Mouse (Mus musculus): ENCODE results near the gene Agbl5. TPM values are rescaled to one million over a fixed set of nuclear protein-coding genes. Genes with fewer than 3 reads are reported as not detected.
A peak's percentile ranks its signal among the peaks of the same experiment; 100 is the strongest.

Gene Agbl5
- total and polyA plus RNA-seq, 2 experiments from 2014 or later: 4.2 to 28.2 TPM

DNA sequence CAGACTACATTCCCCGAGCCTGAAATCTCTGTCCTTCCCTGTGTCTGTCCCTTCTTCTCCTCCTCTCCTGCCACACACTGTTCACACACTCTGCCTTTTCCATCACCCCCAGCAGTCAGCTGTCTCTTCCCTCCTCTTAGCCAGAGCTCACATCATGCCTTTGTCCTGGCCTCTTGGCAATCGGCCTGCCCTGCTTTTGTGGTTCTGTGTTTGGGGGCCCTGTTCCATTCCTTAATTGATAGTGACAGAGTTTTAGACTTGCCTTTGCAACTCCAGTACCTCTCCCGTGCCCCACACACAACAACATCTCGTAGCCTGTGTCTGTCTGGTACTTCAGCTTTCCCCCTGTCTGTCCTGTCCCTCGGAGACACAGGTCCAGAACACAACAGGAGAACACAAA is 23.7 kb downstream of the Agbl5 start:
- H3K27ac ChIP-seq (ENCODE audit: low read depth): peak overlapping the region; percentile 93
- no peak overlapping the region for H3K4me3 ChIP-seq (ENCODE audit: low read depth, low read length)
- no peak overlapping the region for H3K9ac ChIP-seq (replicated peaks; ENCODE audit: low read depth, low read length)
- H3K9me3 ChIP-seq (replicated peaks; ENCODE audit: control insufficient read depth, low read length): no peaks in the 10 kb centered on the region
- no peak for ATAC-seq (ENCODE audit: insufficient read depth, low read depth)
- DNase-seq (ENCODE audit: low spot score): no peak
- H3K27me3 ChIP-seq (ENCODE audit: control insufficient read depth, insufficient read depth, low read length): no peaks in the 10 kb centered on the region
- no peak overlapping the region for H3K4me2 ChIP-seq (ENCODE audit: low read depth, low read length)
- WGBS: 33% methylated on average over 5 of the region's 5 CpGs
- peaks cover 1% of the 10 kb centered on the region; the same call in 1 of the 2 replicates for H3K36me3 ChIP-seq (replicated peaks; ENCODE audit: control insufficient read depth, insufficient read depth, low read length)
- TF ChIP-seq EP300 (IDR thresholded peaks at IDR 0.05; ENCODE audit: low read depth) (no peak), CTCF (IDR thresholded peaks at IDR 0.05; ENCODE audit: low read depth) (no peak)
- H3K4me1 ChIP-seq (ENCODE audit: control insufficient read depth, insufficient read depth): peaks cover 49% of the 10 kb centered on the region

DNA sequence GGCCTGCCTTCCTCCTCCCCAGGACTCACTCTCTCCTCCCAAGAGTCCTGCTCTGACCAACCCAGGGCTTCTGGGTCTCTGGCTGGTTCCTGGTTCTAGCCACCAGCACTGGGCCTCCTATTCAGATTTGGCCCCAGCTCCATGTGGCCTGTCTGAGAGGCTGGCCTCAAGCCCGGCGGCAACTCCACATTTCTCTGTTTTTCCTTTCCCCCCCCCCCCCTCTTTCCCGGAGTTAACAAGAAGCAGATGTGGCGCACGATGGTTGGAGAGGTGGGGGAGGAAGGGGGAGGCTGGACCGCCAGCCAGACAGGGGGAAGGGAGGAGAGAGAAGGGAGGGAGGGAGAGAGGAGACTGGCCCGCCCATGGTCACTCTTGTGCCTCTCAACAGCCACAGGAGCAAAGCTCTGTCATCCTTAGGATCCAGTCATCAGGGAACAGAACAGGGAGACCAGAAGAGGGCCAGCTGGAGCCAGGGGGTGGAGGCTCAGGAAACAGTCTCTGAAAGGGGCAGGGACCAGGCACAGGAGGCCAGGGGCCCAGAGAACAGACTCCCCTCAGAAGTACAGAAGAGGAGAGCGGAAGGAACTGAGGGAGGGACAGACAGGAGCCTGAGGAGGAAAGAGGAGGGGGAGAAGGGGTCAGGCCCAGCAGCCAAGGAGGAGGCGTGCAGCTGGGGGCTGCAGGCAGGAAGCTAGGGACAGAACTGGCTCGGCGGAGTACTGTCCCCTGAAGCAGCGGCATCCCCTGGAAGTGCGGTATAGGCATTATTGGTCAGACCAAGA is 24.8 kb downstream of the Agbl5 start, which contains the start of gene Emilin1:
Gene Emilin1 (plus strand): TSS at position 343 of the 782 bp plus-strand sequence.
- TF ChIP-seq EP300 (IDR thresholded peaks at IDR 0.05; ENCODE audit: low read depth) (peak; percentile 60; the same call in 1 of the 2 replicates), CTCF (IDR thresholded peaks at IDR 0.05; ENCODE audit: low read depth) (0 out of 2 replicates have a peak, but pooled peaks have one; percentile 1)
- H3K9ac ChIP-seq (replicated peaks; ENCODE audit: low read depth, low read length): peak within 1 kb of the TSS; percentile 65
- DNase-seq (ENCODE audit: low spot score): peak; percentile 77
- peak; percentile 50 for ATAC-seq (ENCODE audit: insufficient read depth, low read depth)
- peaks cover 11% of the 10 kb centered on the region; the same call in 1 of the 2 replicates for H3K36me3 ChIP-seq (replicated peaks; ENCODE audit: control insufficient read depth, insufficient read depth, low read length)
- no peaks in the 10 kb centered on the region for H3K27me3 ChIP-seq (ENCODE audit: control insufficient read depth, insufficient read depth, low read length)
- H3K4me3 ChIP-seq (ENCODE audit: low read depth, low read length): peak within 1 kb of the TSS; percentile 53
- peaks cover 47% of the 10 kb centered on the region for H3K4me1 ChIP-seq (ENCODE audit: control insufficient read depth, insufficient read depth)
- H3K27ac ChIP-seq (ENCODE audit: low read depth): peak within 1 kb of the TSS; percentile 93
- H3K9me3 ChIP-seq (replicated peaks; ENCODE audit: control insufficient read depth, low read length): no peaks in the 10 kb centered on the region
- 15% methylated on average over 13 of the region's 13 CpGs for WGBS
- H3K4me2 ChIP-seq (ENCODE audit: low read depth, low read length): peak within 1 kb of the TSS; percentile 67

DNA sequence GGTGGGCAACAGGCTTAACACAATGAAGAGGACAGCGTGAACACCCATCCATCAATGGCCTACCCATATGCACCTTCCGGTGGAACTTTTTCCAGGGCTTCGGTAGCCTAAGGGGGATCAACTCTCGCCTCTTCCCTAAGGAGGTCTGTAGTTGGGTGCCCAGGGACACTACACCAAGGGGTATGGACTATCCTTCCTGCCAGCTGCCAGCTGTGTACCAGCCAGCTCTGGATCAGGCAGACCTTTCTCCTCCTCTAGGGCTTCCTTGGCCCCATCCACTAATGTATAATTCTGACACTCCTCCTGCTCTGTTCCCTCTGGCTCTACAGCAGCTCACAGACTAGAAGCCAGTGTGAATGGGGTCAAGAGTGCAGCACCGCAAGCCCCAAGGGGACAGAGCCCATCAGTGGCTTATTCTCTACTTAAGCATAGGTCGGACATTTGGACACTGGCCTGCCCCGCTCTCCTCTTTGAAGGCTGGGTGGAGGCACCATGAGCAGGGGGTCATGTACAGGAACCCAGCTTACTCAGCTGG is 25.7 kb downstream of the Agbl5 start:
- Histone ChIP-seq H3K27ac (ENCODE audit: low read depth) (peak overlapping the region; percentile 93), H3K27me3 (ENCODE audit: control insufficient read depth, insufficient read depth, low read length) (no peaks in the 10 kb centered on the region), H3K9me3 (replicated peaks; ENCODE audit: control insufficient read depth, low read length) (no peaks in the 10 kb centered on the region), H3K36me3 (replicated peaks; ENCODE audit: control insufficient read depth, insufficient read depth, low read length) (peaks cover 20% of the 10 kb centered on the region; the same call in 1 of the 2 replicates), H3K9ac (replicated peaks; ENCODE audit: low read depth, low read length) (peak overlapping the region; percentile 65), H3K4me2 (ENCODE audit: low read depth, low read length) (peak overlapping the region; percentile 67), H3K4me1 (ENCODE audit: control insufficient read depth, insufficient read depth) (peaks cover 38% of the 10 kb centered on the region), H3K4me3 (ENCODE audit: low read depth, low read length) (peak overlapping the region; percentile 53)
- ATAC-seq (ENCODE audit: insufficient read depth, low read depth) (no peak), DNase-seq (ENCODE audit: low spot score) (no peak)
- 55% methylated on average over 7 of the region's 7 CpGs for WGBS
- TF ChIP-seq EP300 (IDR thresholded peaks at IDR 0.05; ENCODE audit: low read depth): no peak
- no peak for TF ChIP-seq CTCF (IDR thresholded peaks at IDR 0.05; ENCODE audit: low read depth)

DNA sequence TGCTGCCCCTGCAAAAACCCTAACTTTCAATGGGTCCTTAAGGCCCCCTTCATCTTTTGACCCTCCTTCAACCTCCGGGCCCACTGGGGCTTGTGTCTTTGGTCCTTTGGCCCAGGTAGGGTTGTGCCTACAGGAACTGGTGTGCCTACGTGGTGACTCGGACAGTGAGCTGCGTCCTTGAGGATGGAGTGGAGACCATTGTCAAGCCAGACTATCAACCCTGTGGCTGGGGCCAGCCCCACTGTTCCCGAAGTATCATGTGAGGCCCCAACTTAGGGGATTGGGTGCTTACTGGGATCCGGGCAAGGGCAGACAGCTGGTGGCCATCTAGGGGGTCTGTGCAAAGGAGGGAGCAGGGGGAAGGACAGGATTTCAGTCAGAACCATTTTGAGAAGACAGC is 26.4 kb downstream of the Agbl5 start:
- WGBS: 55% methylated on average over 6 of the region's 6 CpGs
- no peak for ATAC-seq (ENCODE audit: insufficient read depth, low read depth)
- peak overlapping the region; percentile 67 for H3K4me2 ChIP-seq (ENCODE audit: low read depth, low read length)
- peaks cover 20% of the 10 kb centered on the region; the same call in 1 of the 2 replicates for H3K36me3 ChIP-seq (replicated peaks; ENCODE audit: control insufficient read depth, insufficient read depth, low read length)
- peak overlapping the region; percentile 53 for H3K4me3 ChIP-seq (ENCODE audit: low read depth, low read length)
- TF ChIP-seq EP300 (IDR thresholded peaks at IDR 0.05; ENCODE audit: low read depth) (no peak), CTCF (IDR thresholded peaks at IDR 0.05; ENCODE audit: low read depth) (no peak)
- no peaks in the 10 kb centered on the region for H3K27me3 ChIP-seq (ENCODE audit: control insufficient read depth, insufficient read depth, low read length)
- peak overlapping the region; percentile 93 for H3K27ac ChIP-seq (ENCODE audit: low read depth)
- peak overlapping the region; percentile 65; the same call in 1 of the 2 replicates for H3K9ac ChIP-seq (replicated peaks; ENCODE audit: low read depth, low read length)
- DNase-seq (ENCODE audit: low spot score): no peak
- H3K4me1 ChIP-seq (ENCODE audit: control insufficient read depth, insufficient read depth): peaks cover 36% of the 10 kb centered on the region
- H3K9me3 ChIP-seq (replicated peaks; ENCODE audit: control insufficient read depth, low read length): no peaks in the 10 kb centered on the region

DNA sequence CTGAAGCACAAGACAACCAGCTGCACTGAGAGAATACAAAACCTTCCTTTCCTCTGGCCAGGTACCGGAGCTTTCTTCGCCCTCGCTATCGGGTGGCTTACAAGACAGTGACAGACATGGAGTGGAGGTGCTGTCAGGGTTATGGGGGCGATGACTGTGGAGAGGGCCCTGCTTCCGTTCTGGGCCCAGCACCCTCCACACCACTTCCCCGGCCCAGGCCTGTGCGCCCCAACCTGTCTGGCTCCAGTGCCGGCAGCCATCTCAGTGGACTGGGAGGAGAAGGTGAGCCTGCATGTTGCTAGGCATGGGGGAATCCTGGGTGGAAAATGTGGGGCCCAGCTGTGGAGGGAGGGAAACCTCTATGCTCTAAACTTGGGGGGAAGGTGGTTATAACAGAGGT is 27.0 kb downstream of the Agbl5 start:
- Histone ChIP-seq H3K4me2 (ENCODE audit: low read depth, low read length) (peak overlapping the region; percentile 67), H3K27me3 (ENCODE audit: control insufficient read depth, insufficient read depth, low read length) (no peaks in the 10 kb centered on the region), H3K4me3 (ENCODE audit: low read depth, low read length) (peak overlapping the region; percentile 53), H3K9me3 (replicated peaks; ENCODE audit: control insufficient read depth, low read length) (no peaks in the 10 kb centered on the region), H3K9ac (replicated peaks; ENCODE audit: low read depth, low read length) (peak overlapping the region; percentile 65; the same call in 1 of the 2 replicates), H3K36me3 (replicated peaks; ENCODE audit: control insufficient read depth, insufficient read depth, low read length) (peaks cover 20% of the 10 kb centered on the region; the same call in 1 of the 2 replicates), H3K27ac (ENCODE audit: low read depth) (peak overlapping the region; percentile 93), H3K4me1 (ENCODE audit: control insufficient read depth, insufficient read depth) (peaks cover 36% of the 10 kb centered on the region)
- DNase-seq (ENCODE audit: low spot score): no peak
- TF ChIP-seq EP300 (IDR thresholded peaks at IDR 0.05; ENCODE audit: low read depth) (no peak), CTCF (IDR thresholded peaks at IDR 0.05; ENCODE audit: low read depth) (no peak)
- ATAC-seq (ENCODE audit: insufficient read depth, low read depth): no peak
- WGBS: 55% methylated on average over 9 of the region's 9 CpGs
